Mouse (Mus musculus) ES-Bruce4 (cell line): ENCODE data around the gene Abhd12b. TPM values are rescaled to one million over a fixed set of nuclear protein-coding genes. Genes with fewer than 3 reads are reported as not detected.
"Not testable (repeated sequence)": the region's sequence is repeated elsewhere in the genome, so short reads cannot be mapped to it uniquely, and the experiment has no call there.

Source experiments
- H3K27ac ChIP-seq: 2 replicates; pipeline ENCODE4 v1.5.1; 2012; ENCODE audit warnings: low read length, inconsistent platforms; ENCODE audit not compliant: insufficient read depth
- H3K27me3 ChIP-seq: 2 replicates; pipeline ENCODE4 v1.6.1; 2012; ENCODE audit warnings: mild to moderate bottlenecking, low read length, inconsistent platforms; ENCODE audit not compliant: control insufficient read depth, poor library complexity, insufficient read depth, severe bottlenecking
- H3K36me3 ChIP-seq: 2 replicates; pipeline ENCODE4 v1.6.1; 2012; ENCODE audit warnings: inconsistent platforms, mild to moderate bottlenecking, low read length, moderate library complexity; ENCODE audit not compliant: control insufficient read depth, poor library complexity, insufficient read depth, severe bottlenecking
- H3K4me1 ChIP-seq: one replicate; pipeline ENCODE4 v1.8.1; 2011; ENCODE audit warnings: low read length; ENCODE audit not compliant: control insufficient read depth, insufficient read depth
- H3K4me3 ChIP-seq: 2 replicates; pipeline ENCODE4 v1.5.1; 2011; ENCODE audit warnings: low read depth, mild to moderate bottlenecking, low read length
- H3K9ac ChIP-seq: 2 replicates; pipeline ENCODE4 v1.6.1; 2012; ENCODE audit warnings: low read depth, mild to moderate bottlenecking, inconsistent platforms; ENCODE audit not compliant: poor library complexity, severe bottlenecking
- H3K9me3 ChIP-seq: replicated peaks from 2 replicates; pipeline ENCODE4 v1.6.1; 2012; ENCODE audit warnings: mild to moderate bottlenecking, low read length, inconsistent platforms; ENCODE audit not compliant: control insufficient read depth, poor library complexity, insufficient read depth, severe bottlenecking
- CTCF ChIP-seq: IDR thresholded peaks from one replicate; pipeline ENCODE4 v1.8.1; 2011; ENCODE audit warnings: low read depth, low read length
- EP300 ChIP-seq: IDR thresholded peaks from 2 replicates; pipeline ENCODE4 v1.6.1; 2011; ENCODE audit warnings: low read depth, low read length; ENCODE audit not compliant: insufficient read depth
- POLR2A ChIP-seq: IDR thresholded peaks from one replicate; pipeline ENCODE4 v1.8.1; 2011; ENCODE audit warnings: low read length; ENCODE audit not compliant: insufficient read depth
- polyA plus RNA-seq: library from polyadenylated mRNA; stranded (reverse); fragments of >200 nt; gene quantifications from 2 replicates; pipeline ENCODE4 v1.2.4, GENCODE M21; 2011; ENCODE audit warnings: low read depth; ENCODE audit not compliant: missing spikeins, insufficient read depth, insufficient read length

Abhd12b gene
- polyA plus RNA-seq, 1 experiment: not detected

DNA sequence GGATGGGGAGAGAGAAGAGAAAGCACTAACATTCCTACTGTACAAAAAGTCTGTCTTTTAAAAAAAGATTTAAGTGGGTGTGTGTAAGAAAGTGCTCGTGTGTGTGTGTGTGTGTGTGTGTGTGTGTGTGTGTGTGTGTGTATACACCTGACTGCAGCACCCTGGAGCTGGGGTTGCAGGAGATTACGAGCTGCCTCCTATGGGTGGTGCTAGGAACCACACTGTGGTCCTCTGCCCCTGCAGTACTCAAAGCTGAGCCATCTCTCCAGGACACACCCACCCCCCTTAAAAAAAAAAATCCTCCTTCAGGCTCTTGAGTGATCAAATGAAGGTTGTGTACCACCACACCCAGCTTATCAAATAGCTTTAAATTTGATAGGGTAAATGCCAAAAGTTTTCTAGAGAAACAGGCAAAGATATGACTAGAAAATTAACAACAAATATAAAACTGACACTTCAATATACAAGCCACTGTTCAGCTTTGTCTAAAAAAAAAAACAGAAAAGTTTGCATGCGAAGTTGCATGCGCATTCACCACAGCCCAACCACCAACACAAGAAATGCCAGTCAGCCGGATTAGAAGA lies 12.9 kb upstream of the Abhd12b start:
- Histone ChIP-seq H3K27ac (no peak overlapping the region), H3K4me1 (no peaks in the 10 kb centered on the region), H3K27me3 (no peaks in the 10 kb centered on the region), H3K9me3 (no peaks in the 10 kb centered on the region), H3K9ac (no peak overlapping the region), H3K36me3 (no peaks in the 10 kb centered on the region), H3K4me3 (no peak overlapping the region)
- TF ChIP-seq EP300: no peak
- peak; percentile 9 for TF ChIP-seq CTCF

DNA sequence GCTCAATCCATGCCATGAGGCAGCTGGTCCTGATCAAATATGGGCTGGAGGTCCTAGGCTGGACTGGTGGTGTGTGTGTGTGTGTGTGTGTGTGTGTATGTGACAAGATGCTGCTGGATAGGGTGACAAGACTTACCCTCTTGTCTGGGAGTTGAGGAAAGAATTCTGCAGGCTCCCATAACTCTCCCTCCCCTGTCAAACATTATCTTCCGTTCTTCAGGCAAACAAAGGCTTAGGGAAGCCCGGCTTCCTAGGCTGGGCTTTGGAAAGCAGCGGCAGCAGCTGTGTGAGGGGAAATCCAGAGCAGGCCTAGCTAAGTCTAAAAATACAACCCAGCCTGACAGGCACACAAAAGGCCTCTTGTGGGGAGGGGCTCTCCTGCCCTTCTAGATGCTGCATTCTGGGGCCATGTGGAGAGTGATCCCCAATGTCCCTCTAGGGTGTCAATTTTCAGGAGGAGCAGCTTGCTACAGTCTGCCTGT lies 9.8 kb upstream of the Abhd12b start:
- H3K4me1 ChIP-seq, H3K4me3 ChIP-seq, H3K36me3 ChIP-seq, H3K9me3 ChIP-seq, H3K27me3 ChIP-seq, H3K9ac ChIP-seq, H3K27ac ChIP-seq: not testable (repeated sequence)

DNA sequence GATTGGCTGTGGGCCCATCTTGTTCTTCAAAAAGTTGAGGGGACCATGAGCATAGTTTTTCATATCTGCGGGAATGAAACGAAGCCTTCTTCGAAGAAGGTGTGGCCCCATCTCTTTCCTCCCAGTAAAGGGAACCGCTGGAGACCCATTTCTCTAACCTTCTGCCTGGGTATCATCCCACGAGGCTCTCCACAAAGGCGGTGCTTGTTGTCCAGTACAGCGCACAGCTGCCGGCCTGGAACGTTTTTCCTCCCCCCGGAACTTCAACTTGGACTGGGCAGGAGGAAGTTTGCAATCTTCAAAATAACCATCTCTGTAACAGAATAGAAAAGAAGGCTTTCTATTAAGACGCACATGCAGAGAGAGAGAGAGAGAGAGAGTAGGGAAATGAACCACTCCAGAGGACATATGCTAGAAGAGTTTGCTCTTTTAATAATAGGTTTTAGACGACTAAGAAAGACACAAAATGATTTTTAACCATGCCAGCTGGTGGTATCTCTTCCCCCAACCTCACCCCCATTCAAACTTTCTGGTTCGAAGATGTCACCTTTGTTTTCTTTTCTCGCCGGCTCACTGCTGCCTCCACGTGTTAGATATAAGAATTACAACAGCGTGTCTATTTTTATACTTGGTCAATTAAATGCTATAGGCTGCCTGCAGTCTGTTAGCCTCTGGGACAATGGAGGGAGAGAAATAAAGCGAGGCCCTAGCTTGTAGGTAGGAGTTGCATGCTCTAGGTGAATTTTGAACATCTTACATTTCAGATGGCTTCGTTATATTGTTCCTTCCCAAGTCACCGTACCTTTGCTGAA lies 9.1 kb upstream of the Abhd12b start:
- Histone ChIP-seq H3K4me1 (no peaks in the 10 kb centered on the region), H3K4me3 (no peak overlapping the region), H3K9me3 (no peaks in the 10 kb centered on the region), H3K27ac (no peak overlapping the region), H3K27me3 (no peaks in the 10 kb centered on the region), H3K9ac (no peak overlapping the region), H3K36me3 (no peaks in the 10 kb centered on the region)
- no peak for TF ChIP-seq POLR2A
- no peak for TF ChIP-seq EP300

DNA sequence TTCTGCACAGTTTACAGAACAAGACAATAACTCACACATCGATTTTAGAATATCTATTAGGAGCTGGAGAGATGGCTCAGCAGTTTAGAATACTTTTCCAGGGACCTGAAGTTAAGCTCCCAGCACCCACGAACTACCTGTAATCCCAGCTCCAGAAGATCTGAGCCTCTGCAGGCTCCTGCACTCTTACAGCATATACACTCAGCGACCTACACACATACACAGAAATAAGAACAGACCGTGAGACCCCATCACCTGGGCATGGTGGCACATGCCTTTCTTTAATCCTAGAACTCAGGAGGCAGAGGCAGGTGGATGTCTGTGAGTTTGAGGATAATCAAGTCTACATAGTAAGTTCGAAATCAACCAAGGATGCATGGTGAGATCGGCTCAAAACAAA lies 8.4 kb upstream of the Abhd12b start:
- Histone ChIP-seq H3K4me3 (no peak overlapping the region), H3K9me3 (no peaks in the 10 kb centered on the region), H3K27ac (no peak overlapping the region), H3K27me3 (no peaks in the 10 kb centered on the region), H3K4me1 (no peaks in the 10 kb centered on the region), H3K36me3 (no peaks in the 10 kb centered on the region), H3K9ac (no peak overlapping the region)
- no peak for TF ChIP-seq POLR2A
- TF ChIP-seq CTCF: no peak
- no peak for TF ChIP-seq EP300

DNA sequence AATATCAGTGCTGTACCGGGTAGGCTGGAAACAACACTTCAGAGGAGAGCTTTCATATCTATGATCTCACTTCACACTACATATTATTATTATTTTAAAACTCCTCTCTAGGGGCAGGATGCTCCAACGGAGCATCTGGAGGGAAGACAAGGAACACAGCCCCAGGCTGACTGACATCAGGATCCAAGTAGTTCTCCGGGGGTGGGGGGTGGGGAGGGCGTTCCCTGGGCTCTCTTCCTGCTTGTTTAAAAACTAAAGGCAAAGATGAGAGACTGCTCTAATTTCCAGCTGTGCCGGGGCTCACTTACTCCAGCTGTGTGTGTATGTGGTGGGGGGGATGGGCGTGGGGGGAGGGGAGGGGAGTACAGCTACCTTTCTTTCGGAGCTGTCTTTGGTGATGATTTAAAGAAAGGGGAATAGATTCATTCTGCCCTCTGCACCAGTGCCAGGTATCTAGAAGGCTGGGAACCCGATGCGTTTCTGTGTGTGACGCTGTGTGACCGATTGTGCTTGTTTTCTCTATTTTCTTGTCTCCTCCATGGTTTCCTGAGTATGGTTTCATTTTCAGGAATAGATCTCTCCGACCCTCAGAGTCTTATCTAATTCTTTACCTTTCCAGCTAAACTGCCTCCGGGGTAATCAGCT lies 5.8 kb upstream of the Abhd12b start:
- H3K4me1 ChIP-seq: no peaks in the 10 kb centered on the region
- TF ChIP-seq CTCF: no peak
- 0 out of 2 replicates have a peak, but pooled peaks have one; percentile 30 for TF ChIP-seq EP300
- H3K27me3 ChIP-seq: no peaks in the 10 kb centered on the region
- H3K4me3 ChIP-seq: no peak overlapping the region
- no peak overlapping the region for H3K27ac ChIP-seq
- no peak overlapping the region for H3K9ac ChIP-seq
- H3K9me3 ChIP-seq: no peaks in the 10 kb centered on the region
- H3K36me3 ChIP-seq: no peaks in the 10 kb centered on the region

DNA sequence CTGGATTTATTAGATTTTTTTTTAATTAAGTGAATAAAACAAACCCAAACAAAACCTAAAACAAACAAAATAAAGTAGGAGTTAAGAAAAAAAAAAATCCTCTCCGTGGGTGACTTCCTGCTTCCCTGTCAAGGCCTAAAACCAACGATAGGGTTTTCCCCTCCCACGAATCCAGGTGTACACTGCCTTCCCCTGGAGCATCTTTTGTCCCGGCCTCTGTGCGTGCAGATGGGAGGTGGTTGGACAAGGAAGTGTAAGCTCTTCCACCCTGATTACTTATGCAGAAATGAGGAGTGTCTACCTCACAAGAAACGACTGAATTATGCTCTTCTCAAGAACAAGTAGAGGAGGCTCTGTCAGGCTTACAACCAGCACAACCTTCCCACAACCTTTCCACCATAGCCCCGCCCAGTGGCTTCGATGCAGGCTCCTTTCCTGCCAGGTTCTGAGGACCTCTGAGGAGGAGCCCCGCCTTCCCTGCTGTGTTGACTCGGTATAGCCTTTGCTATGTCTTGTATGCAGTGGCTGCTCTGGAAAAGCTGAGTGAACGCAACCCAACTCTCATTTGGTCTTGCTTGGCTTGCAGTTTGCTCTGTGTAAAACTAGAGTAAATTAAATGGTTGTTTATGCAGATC lies 5.2 kb upstream of the Abhd12b start:
- Histone ChIP-seq H3K4me1 (no peaks in the 10 kb centered on the region), H3K27me3 (no peaks in the 10 kb centered on the region), H3K27ac (no peak overlapping the region), H3K9ac (no peak overlapping the region), H3K36me3 (no peaks in the 10 kb centered on the region), H3K9me3 (no peaks in the 10 kb centered on the region), H3K4me3 (no peak overlapping the region)
- no peak for TF ChIP-seq CTCF
- TF ChIP-seq POLR2A: no peak
- TF ChIP-seq EP300: no peak
